Mouse (Mus musculus) liver, postnatal 0 days (tissue): ENCODE data around the gene Slc25a18.

Source experiments
- CTCF ChIP-seq: sonication (generic); IDR thresholded peaks from 2 replicates; pipeline ENCODE4 v1.5.1; 2016; ENCODE audit warnings: antibody characterized with exemption, low read depth
- EP300 ChIP-seq: IDR thresholded peaks from 2 replicates; pipeline ENCODE4 v1.6.1; 2016; ENCODE audit warnings: antibody characterized with exemption, low read depth, mild to moderate bottlenecking

GRCm38 (mm10) chr6:120834766-120835321 is 61.5 kb downstream of the Slc25a18 start:
- TF ChIP-seq CTCF (no peak), EP300 (peak; percentile 92)
